Mouse (Mus musculus): ENCODE data around the gene Chst15. TPM values are rescaled to one million over a fixed set of nuclear protein-coding genes. Genes with fewer than 3 reads are reported as not detected.

Gene Chst15
- total RNA-seq, 2 experiments from 2014 or later: 43.2 to 43.4 TPM

DNA sequence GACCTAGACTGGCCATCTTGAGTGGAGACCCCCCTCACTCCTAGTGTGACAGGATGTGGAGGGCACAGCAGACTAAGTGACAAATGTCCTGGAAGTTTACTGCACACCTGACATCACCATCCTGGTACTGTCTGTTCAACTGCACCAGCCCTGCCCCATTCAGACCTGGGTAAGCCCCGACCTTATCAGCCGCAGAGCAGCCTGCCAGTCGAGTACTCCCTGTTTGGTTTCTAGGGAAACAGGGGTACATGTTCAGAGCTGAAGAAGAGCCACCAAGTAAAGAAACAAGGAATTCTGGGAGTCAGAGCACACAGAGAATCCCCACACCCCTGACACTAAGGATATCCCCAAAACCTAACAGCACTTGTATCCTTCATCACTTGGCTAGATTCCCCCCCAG is 55.1 kb downstream of the Chst15 start:
- no peak for DNase-seq

DNA sequence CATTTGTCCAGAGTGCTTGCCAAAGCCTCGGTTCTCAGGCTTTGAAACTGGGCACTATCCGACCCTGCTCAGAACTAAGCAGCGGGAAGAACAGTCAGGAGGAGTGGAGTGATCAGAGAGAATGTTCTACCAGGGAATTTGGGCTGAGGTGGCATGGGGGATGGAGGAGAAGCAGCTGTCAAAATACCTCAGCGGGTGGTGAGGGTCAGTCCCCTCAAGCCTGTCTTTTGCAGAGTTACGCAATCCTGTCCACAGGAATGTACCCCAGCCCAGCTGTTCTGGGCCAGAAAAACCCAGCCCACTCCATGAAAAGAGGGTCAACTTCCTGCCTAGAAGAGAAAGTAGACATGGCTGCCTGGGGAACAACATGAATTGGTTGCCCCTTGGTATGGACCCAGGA is 56.4 kb downstream of the Chst15 start:
- no peak for DNase-seq

DNA sequence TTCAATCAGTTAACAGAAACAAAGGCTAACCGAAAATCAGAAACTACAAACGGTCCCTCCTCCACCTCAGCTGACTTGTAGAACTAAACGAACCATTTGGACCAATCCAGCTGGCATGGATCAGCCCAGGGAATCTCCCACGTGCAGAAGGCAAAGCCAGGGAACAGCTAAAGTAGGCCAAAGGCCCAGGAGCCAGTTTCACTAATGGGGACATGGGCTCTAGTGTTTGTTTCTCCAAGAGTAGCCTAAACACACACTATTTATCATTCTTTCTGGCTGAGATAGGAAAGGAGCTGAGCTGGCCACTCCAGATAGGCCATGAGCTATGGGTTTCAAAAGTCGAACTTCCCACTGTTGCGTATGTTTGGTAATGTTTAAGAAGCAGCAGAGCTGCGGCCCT is 58.2 kb downstream of the Chst15 start:
- DNase-seq: peak in 1 of 2 experiments; percentile 20

DNA sequence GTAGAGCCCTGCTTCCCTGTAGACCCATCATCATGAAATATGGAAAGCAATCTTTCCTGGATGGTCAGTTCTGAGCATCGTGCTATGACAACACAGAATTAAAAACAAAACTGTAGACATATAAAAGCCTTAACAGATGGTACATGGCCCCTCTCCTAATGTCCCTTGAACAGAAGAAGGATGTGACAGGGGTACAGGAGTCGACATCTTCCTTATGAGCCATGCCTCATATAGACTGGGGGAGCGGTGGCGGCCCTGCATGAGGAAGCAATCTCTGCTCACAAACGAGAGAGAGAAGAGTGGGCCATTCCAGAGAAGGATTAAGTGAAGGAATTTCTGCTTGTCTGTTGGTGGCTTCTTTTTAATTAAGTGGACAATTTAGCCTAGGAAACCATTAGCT is 58.8 kb downstream of the Chst15 start:
- DNase-seq: no peak

DNA sequence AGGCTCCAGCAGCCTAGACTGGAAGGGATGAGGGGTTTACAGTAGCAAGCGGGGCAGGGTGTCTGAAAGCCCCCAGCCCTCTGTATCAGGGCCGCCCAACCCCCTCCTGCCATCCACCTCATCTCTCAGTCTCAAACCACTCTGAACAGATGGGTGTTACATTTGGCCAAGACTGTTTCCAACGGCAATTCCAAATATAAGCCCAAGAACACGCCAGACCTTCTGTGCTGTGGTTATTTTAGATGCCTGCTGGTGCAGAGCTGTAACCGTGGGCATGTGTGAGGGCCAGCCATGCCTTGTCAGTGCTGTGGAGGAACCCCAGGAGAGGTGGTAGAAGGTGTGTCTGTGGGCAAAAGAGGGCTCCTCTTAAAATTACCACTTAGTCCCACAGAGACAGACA is 63.5 kb downstream of the Chst15 start:
- peak; percentile 55 to 56 for DNase-seq

DNA sequence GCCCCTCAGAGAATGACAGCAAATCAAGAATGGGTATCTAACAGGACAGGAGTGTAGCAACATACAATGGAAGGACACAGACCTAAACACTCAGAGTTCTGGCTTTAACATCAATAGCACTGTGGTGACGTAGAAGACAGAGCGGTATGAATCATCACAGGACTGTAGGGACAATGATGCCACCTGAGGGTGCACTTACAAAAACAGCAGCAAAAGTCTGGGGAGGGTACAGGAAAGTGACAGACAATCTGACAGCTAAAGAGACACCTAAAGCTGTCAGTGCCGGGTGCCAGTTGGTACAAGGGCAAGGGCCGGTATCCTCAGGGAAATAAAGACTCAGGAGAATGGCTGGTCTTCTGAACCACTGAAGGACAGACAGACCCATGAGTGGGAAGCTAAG is 64.0 kb downstream of the Chst15 start:
- peak in 1 of 2 experiments; percentile 11 for DNase-seq

DNA sequence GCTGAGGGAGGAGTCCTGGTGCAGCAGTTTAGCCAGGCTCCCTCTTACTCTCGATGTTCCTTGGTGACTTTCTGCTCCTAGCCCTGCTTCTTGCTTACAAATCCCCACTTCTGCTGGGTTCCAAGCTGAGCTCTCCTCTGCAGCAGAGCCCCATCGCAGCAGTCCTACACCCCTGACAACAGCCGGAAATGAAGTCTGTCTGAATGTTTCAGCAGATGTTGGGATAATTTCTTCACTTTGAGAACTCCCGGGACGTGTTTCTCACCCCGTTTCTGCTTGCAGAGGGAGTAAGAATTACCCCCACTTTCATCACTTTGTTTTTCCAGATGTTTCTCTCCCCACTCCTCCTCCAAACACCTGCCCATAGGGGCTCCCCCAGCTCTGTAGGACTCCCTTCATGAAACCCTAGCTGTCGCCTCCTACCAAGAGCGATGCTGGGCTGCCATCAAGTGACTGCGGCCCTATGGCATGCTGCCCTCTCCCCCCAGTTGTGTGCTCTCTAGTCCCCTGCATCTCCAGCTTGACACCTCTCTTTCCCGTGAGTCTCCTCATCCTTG is 67.4 kb downstream of the Chst15 start:
- no peak for DNase-seq

DNA sequence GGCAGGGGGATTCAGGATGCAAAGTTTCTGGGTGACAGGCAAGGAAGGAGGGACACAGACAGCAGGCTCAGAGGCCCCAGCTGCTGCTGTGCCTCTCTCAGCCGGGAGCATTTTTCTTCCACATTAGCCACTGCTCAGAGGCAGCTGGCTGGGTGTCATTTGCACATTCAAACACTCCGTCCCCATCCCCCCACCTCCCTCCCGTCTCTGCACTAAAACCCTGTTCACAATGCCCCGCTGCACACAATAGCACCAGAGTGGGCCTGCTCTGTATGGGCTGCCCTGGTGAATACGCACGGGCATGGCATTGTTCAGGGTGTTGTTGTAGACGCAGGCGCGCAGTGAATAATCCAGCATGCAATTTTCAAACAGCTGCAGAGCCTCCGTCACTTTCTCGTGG is 69.5 kb downstream of the Chst15 start:
- DNase-seq: peak; percentile 30

DNA sequence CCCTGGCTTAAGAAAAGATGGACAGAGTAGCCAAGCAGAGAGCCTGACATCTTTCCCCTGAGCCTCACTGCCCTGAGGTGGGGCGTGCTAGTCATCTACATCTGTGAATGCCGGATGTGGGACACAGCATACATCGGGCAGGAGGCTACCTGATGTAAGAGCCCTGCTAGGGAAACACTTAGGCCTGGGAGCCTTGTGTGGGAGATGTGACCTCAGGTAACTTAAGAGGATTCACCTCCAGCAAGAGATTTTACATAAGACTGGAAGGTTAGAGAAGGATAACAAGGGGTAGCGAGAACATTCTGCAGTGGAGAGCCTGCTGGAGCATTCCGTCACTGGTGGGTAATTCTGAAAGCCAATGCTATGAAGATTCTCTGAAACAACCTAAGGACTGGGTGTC is 69.9 kb downstream of the Chst15 start:
- DNase-seq: no peak

DNA sequence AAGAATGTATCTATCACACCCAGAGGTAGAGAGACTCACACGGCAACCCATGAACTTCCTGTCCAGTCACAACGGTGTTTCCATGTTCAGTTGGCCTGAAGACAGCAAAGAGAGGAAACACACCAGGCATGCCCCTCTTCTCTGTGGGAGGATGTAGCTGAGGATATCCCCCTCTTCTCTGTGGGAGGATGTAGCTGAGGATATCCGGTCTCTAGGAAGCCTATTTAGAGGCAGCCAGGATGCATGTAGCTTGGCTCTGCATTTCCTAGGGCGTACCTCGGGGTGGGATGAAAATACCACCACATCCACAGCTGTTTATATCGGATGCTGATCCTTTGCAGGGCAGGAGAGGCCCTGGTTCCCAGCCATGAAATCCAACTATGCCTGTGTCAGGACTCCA is 71.3 kb downstream of the Chst15 start:
- no peak for DNase-seq

DNA sequence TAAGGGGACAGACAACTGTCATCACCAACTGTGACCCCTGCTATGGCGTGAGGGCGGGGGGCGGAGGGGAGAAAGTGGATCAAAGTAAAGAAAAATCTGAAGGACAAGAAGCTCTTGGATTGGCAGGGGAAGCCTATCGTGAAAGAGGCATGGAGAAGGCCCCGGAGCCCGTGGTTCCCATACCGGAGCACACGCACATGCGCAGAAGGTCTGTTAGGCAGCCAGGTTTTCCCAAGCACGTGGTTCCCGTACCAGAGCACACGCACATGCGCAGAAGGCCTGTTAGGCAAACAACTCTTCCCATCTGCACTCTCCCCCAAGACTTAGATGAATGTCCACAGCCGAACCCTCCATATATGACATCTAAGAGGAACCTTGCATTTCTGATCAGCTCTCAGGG is 72.4 kb downstream of the Chst15 start:
- no peak for DNase-seq

DNA sequence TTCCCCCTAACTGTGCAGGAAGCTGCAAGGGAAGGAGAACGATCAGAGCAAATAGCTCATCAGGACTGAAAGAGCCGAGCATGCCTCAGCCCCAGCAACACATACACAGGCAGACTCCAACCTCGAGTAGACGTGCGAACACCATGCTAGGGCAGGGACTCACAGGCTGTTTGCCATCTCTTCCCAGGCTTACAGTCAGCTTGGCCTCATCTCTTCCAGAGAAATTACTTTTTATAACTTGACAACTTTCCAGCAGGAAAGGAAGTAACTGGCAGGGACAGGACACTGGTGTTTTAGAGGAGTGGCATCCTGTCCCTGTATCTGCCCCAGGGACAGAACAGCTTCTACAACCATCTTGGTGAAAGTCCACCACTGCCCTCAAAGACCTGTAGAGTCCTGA is 73.8 kb downstream of the Chst15 start:
- DNase-seq: no peak

DNA sequence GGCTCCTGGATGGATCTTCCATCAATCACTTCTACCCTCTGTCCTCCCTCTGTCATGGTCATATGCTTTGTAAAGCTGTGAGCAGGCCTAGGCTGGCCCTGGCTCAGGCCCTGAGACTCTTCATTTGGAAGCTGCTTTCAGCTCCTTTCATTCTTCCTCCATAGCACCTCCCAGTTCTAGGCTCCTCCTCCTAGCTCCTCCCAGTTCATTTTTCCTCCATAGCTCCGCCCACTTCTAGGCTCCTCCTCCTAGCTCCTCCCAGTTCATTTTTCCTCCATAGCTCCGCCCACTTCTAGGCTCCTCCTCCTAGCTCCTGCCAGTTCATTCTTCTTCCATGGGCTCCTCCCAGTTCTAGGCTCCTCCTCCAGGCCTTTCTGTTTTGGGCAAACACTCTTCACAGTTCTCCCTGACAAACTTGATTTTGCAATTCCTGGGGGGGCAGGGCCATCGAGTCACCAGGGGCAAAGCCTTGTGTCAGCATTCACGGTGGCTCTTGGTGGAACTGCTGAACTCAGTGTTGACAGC is 74.3 kb downstream of the Chst15 start:
- no peak for DNase-seq

DNA sequence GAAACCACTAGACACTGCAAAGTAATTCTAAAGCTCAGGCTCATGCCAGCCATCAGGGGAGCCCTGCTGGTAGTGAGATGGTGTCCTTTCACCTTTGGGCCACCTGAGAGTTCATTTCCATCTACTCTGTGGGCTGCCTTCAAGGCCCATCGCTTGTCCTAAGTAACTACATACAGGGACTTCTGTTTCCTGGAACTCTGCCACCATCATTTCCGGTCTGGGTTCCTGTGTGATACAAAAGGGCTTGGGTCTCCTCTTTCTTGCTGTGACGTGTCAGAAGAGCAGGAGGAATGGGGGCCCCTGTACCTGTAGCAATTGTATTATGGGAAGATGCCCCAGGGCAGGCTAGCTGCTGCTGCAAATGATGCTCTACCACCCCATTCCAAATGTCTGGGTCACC is 78.1 kb downstream of the Chst15 start:
- DNase-seq: no peak

DNA sequence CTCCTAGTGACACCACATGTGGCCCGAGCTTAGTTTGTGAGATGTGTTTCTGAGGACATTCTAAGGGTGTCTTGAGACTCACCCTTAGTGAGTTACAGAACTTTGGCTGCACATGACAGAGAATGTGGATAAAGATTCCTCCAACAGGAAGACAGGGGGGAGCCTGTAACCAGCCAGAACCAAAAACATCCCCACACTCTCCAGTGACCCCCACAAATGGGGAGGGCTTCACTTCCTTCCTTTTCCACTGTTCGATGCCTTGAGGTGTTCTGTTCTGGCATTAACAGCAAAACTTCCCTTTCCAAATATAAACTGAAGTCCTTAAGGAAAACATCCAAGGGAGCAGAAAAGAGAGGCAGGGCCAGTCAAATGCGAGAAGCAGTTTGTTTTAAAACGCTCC is 79.8 kb downstream of the Chst15 start:
- DNase-seq: no peak

DNA sequence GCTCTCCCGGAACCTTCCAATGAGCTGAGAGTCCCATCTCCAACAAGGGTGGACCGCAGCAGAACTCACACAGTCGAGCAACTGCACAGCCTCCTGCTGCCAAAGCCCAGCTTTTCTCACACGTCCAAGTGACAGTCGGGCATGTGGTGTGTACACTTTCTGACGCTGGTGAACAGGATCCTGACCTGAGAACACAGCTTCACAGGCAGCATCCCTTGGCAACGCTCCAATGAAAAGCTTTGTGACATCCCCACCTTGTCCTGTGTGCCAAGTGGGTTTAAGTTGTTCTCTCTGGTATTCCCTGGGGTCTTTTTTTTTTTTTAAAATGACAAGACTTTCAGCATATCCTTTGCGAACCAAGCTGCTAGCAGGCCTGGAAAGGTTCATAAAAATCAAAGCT is 80.2 kb downstream of the Chst15 start:
- DNase-seq: no peak

DNA sequence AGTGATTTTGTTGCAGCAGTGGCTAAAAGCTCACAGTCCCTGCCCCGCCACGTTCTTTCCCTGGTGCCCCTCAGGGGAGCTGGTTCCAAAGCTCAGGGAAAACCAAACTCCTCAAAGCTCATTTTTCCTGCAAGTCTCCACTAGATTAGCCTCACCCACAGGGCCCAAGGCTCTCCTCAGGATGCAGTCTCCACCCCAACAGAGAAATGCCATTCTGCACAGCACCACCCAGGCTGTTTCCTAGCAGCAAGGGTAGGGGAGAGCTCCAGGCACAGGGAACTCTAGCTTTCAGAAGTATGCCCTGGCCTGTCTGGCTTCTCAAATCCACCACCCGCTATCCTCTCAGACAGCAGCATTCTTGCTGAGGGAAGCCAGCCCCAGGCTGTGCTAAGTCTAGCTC is 82.8 kb downstream of the Chst15 start:
- DNase-seq: no peak

DNA sequence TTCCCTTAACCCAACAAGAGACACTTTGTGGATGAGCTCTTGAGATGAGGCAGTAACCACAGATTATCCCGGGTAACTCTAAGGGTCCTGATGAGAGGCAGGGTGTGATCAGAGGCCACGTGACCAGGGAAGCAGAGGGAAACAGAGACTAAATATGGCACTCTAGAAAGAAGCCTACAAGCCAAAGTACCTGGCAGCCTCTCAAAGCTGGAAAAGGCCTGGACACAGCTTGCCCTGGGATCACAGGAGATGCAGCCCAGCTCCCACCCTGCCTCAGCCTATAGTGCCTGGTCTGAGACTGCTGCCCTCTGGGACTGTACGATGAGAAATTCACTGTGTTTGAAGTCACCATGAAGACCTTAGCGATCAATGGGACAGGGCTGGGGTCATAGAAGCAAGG is 83.3 kb downstream of the Chst15 start:
- no peak for DNase-seq

DNA sequence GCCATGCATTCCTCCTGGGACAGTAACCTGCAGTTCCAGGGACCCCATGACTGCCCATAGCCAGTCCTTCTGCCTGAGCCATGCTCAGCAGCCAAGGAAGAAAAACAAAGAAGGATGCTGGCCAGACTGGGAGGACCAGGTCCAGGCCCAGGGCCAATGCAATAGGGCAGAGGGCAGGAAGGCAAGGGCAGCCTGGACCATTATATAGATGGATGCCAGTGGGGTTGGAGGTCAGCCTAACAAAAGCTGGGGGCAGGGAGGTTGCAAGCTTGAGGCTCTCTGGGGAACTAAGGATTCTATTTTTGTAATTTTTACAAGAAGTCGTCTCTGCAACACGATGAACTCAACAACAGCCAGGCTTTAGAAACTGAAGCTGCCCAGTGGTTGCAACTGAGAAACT is 84.1 kb downstream of the Chst15 start:
- no peak for DNase-seq

DNA sequence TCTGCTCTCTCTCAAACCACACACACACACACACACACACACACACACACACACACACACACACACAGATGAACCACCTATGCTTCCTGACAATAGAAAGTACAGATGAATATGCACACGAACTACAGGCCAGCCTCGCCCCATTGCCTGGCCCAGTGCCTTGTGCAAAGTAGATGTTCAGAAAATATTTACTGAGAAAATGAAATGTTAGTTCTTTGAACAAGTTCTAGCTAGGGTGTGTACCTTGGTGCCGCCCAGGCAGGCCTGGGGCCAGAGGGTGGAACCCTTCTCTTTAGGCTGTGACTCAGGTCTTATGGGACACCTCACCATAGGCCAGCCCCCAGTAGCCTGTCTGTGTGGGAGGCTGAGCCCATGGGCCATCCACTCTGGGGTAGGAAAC is 85.6 kb downstream of the Chst15 start:
- no peak for DNase-seq

DNA sequence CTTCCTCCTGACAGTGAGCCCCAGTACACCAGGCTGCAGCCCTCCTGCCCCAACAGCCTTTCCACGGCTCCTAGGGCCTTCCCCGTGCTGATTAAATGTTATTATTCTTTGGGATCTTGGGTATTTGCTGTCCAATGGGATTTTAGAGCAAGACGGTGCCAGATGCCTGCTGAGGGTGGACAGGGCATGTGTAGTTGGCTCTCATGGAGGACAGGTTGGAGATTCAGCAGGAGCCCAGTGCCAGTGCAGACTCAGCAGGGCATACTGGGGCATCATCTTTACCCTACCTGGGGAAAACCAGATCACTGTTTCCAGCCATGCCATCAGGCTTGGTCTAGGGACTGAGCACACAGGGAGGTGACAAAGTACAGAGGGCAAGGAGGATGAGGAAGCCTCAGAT is 86.1 kb downstream of the Chst15 start:
- no peak for DNase-seq

DNA sequence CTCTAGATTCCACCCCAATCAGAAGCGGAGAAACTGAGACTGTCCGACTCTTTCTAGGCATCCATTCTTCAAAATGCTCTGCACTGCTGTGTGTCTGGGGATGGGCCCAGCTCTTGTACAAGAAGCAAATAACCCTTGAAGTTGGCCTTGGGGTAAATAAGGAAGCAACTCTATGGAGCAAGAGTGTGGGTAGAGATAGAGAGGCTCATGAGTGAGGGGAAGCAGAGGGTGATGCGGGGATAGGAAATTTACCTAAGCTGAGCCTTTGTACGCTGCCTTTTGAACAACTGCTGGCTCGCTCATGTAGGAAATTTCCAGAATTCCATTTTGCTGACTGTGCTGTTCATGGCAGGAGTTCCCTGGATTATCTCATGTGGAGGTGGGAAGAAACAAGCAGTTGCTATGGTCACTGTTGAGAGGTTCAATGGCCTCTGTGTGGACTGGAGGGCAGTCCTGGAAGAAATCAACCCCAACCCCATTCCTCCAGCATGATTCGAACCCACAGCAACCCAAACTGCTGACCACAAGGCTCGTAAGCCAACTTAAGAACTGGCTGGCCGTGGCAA is 89.9 kb downstream of the Chst15 start:
- DNase-seq: no peak

DNA sequence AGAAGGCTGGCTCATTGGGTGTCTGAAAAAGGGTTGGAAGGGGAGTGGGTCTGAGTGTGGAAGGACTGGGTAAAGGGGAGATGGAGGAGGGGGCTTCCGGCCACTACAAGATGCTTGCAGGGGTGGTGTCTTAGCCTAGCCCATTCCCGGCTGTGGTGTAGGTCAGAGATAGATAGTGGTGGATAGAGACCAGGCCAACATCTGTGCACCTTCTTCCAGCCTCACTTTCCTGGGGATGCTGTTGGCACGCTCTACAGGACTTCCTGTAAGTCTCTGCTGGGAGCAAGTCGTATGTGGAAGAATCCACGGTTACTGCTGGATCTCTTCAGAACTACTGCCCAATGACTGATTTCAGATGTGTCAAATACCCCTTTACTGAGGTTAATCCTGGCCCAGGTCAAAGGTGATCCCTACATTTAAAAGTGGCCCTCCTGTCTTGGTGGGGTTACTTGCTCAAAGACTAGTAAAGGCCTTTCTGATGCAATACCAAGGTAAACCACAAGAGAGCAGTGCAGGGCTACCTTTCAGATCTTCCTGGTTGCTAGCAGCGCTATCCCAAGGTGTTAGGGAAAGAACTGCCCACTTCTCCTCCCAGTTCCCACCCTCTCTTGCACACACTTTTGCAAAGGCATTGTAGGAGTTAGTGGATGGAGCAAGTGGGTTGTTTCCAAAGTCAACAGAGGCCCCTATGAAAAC is 90.5 kb downstream of the Chst15 start:
- DNase-seq: peak; percentile 64 to 83

DNA sequence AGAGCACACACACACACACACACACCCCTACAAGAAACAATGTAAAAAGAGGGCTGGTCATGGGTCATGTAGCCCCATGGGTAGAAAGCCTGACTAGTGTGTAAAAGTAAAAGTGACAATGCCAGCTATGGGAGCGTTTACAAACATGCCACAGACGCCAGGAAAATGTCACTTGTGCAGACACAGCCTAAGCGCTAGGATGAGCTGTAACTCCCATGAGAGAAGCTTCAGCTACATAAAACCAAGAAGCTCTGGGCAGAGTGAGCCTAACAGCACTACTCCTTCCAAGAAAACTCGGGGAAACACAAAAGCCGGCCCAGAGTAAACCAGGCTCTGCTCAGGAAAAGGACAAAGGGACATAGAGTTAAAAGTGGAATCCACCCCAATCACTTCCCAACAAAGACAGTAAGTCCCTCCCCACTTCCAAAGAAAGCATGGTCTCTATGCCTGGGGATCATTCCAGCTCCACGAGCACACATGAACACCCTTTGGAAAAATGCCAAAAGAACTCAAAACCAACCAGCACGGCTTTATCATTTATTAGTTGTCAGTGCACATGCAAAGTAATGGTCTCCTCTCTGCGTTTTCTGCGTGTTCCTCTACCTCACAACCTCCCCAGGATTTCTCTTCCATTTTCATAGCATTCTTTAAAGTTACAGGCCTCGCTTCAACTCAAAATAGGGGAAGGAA is 93.4 kb downstream of the Chst15 start:
- DNase-seq: no peak
